Mouse (Mus musculus) liver, adult 2 months (tissue): ENCODE measurements around the gene Sp7.
A peak's percentile ranks its signal among the peaks of the same experiment; 100 is the strongest.

ENCODE experiments used
- CTCF ChIP-seq: fragments of 200-500 bp; IDR thresholded peaks from 2 replicates; pipeline ENCODE4 v1.5.1; 2011; ENCODE audit warnings: low read depth, low read length, control low read depth
- POLR2A ChIP-seq: fragments of 200-500 bp; IDR thresholded peaks from 2 replicates; pipeline ENCODE4 v1.6.1; 2011; ENCODE audit warnings: low read length, control low read depth; ENCODE audit not compliant: insufficient read depth; ENCODE audit errors: extremely low read depth

GRCm38 (mm10) chr15:102399229-102400221 is 32.5 kb upstream of the Sp7 start:
- TF ChIP-seq CTCF (no peak), POLR2A (peak; percentile 87)
